Mouse (Mus musculus) megakaryocyte-erythroid progenitor cell, adult 5 weeks (primary cell): Measurements from ENCODE around the gene Lrrc55. TPM values are rescaled to one million over a fixed set of nuclear protein-coding genes. Genes with fewer than 3 reads are reported as not detected.

Source experiments
- polyA plus RNA-seq: library from polyadenylated mRNA; stranded (reverse); fragments of >175 nt; gene quantifications from 2 replicates; pipeline ENCODE4 v1.2.3, GENCODE M21; 2012

The Lrrc55 gene
- 0.02 TPM in 1 of 2 replicates, not detected in the other for polyA plus RNA-seq

DNA sequence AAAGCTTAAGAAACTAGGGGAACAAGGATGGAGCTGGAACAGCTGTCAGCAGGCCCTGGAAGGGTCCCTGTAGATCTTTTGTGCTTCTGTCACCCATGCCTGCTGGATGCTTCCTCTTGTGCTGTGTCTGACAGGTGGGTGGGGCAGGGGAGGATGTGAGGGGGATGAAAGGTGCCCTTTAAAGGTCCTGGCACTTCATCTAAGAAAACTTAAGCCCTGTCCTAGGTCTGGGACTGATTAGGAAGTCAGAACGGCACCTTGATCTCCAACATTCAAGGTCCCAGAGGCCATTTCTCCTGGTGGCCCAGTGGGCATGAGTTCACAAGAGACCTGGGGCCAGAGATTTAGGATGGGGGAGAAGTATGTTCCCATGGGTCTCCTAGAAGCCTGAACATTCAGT lies at the start of gene Lrrc55:
Gene Lrrc55 (minus strand): TSS at position 297 of the 400 bp plus-strand sequence.

DNA sequence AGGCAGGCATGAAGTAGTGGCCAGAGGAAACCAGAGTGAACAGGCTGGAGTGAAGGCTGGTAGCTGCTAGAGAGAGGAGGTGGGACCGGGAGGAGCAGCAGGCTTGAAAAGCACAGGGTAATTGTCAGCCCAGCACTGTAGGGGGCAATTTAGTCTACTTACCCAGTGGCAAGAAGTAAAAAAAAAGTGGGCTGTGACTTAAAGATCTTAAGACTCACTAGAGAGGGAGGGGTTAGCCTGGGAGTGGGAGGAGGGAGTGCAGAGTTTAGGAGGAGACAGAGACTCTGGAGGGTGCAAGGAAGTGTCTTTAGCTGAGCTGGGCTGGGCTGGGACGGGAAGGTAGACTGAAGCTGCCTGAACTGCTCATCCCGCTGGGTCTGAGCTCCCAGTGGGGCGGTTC lies 60.9 kb downstream of the Lrrc55 start, which contains the start of gene Aplnr:
Gene Aplnr (plus strand): TSS at position 137 of the 400 bp plus-strand sequence.

Other genes with a start within 250 kb of the Lrrc55 start
- gene Prg2, start 216.7 kb downstream of the Lrrc55 start, polyA plus RNA-seq, result 16.9 and 25.8 TPM in 2 replicates
- 14.2 and 18.5 TPM in 2 replicates for gene Prg3, start 209.0 kb downstream of the Lrrc55 start, polyA plus RNA-seq
- 51.3 and 87.3 TPM in 2 replicates for gene Ssrp1, start 160.0 kb downstream of the Lrrc55 start, polyA plus RNA-seq
- 0.05 and 0.34 TPM in 2 replicates for gene P2rx3, start 159.7 kb downstream of the Lrrc55 start, polyA plus RNA-seq
- gene Tnks1bp1, start 149.2 kb downstream of the Lrrc55 start, polyA plus RNA-seq, result 4.4 and 5.1 TPM in 2 replicates
- 0.03 TPM in 2 replicates for gene Aplnr, start 61.0 kb downstream of the Lrrc55 start, polyA plus RNA-seq
- gene Olfr987, start 142.1 kb upstream of the Lrrc55 start, polyA plus RNA-seq, result not detected in 2 replicates
- gene Olfr988, start 166.0 kb upstream of the Lrrc55 start, polyA plus RNA-seq, result not detected in 2 replicates
- gene Olfr992, start 212.3 kb upstream of the Lrrc55 start, polyA plus RNA-seq, result not detected in 2 replicates
- not detected in 2 replicates for gene Olfr993, start 217.7 kb upstream of the Lrrc55 start, polyA plus RNA-seq
- not detected in 2 replicates for gene Olfr994, start 239.3 kb upstream of the Lrrc55 start, polyA plus RNA-seq
- gene Olfr995, start 246.4 kb upstream of the Lrrc55 start, polyA plus RNA-seq, result not detected in 2 replicates